ENCODE assay signal across 8 mouse cellular contexts in the genomic region with DNA sequence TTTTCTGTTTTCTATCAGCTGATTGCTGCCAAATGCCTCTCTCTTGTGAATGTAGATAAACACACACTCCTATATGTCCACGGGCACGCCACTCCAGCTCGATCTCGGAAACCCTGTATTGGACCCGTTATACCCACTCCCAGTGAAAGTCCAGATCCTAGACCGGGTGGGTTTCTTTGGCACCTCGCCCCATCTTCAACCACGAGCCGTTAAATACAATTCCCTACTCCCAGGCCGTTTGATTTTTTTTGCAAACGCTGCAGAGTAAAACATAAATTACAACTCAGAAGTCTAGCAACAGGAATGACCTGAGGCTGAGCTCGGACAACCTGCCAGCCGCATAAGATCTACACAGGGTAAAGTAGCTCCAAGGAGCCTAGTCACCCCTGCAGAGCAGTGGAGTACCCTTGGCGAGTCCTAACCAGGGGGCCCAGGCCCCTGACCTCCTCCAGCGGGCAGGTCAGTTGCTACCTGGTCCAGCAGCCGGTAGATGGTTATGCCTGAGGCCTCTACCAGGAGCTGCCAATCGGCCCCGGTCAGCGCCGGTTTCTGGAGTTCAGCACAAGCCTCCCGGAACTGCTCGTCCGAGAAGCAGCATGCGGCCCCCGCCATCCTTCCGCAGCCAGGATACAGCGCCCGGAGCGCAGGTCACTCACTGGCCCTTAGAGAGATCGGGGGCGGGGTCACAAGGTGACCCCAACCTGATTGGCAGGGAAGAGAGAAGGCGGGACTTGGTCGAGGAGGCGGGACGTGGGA. TPM values are rescaled to one million over a fixed set of nuclear protein-coding genes. Genes with fewer than 3 reads are reported as not detected.
DNase-seq lines count a peak whose midpoint lies in the region; ATAC-seq and TF ChIP-seq lines count a peak whose summit lies in the region.

Pctp (minus strand) TSS at position 664 of the 756 bp plus-strand sequence.

- peak within 1 kb of the TSS; percentile 54 for H3K9ac ChIP-seq in embryonic facial prominence, embryonic 12.5 days
- H3K9ac ChIP-seq in heart, adult 2 months (ENCODE audit: low read depth, low read length): peak within 1 kb of the TSS; percentile 58
- peak within 1 kb of the TSS; percentile 69 for H3K9ac ChIP-seq in liver, embryonic 12.5 days
- H3K9ac ChIP-seq in stomach, embryonic 14.5 days (replicated peaks; ENCODE audit: low read depth, low read length): peak within 1 kb of the TSS; percentile 49

- TF ChIP-seq CTCF in heart, adult 2 months (IDR thresholded peaks at IDR 0.05): no peak
- TF ChIP-seq CTCF in kidney, adult 2 months (conservative IDR thresholded peaks at IDR 0.05; ENCODE audit: insufficient read depth, insufficient read length, low read depth, low read length): no peak

- intact Hi-C loops in heart, adult 2 months (cut with DNase I): loop anchor here (10.0 kb wide), 1 partner anchor 632 kb away; the partner anchor contains the start of genes Cox11 and Stxbp4

- peak within 1 kb of the TSS; percentile 61 for H3K4me2 ChIP-seq in embryonic facial prominence, embryonic 12.5 days (replicated peaks)
- peak within 1 kb of the TSS; percentile 92 for H3K4me2 ChIP-seq in liver, embryonic 12.5 days
- H3K4me2 ChIP-seq in myocyte (ENCODE audit: low read depth): peak within 1 kb of the TSS; percentile 62
- peak within 1 kb of the TSS; percentile 71 for H3K4me2 ChIP-seq in stomach, embryonic 14.5 days (replicated peaks; ENCODE audit: low read depth, low read length)

- H3K27ac ChIP-seq in embryonic facial prominence, embryonic 12.5 days: no peak within 1 kb of the TSS
- peak within 1 kb of the TSS; percentile 61 for H3K27ac ChIP-seq in heart, adult 2 months
- H3K27ac ChIP-seq in kidney, adult 2 months (ENCODE audit: insufficient read depth, low read depth, low read length): peak within 1 kb of the TSS; percentile 79
- 0 out of 2 replicates have a peak within 1 kb of the TSS, but pooled peaks have one; percentile 25 for H3K27ac ChIP-seq in liver, embryonic 12.5 days
- peak within 1 kb of the TSS; percentile 22; the same call in 1 of the 2 replicates for H3K27ac ChIP-seq in stomach, embryonic 14.5 days (ENCODE audit: low read length)

- TF ChIP-seq POLR2A in heart, adult 2 months (IDR thresholded peaks at IDR 0.05; ENCODE audit: insufficient read depth, low read depth, low read length): no peak; the same call in 1 of the 2 replicates
- no peak for TF ChIP-seq POLR2A in kidney, adult 2 months (IDR thresholded peaks at IDR 0.05; ENCODE audit: low read depth, low read length)
- peak; percentile 37 for TF ChIP-seq POLR2A in myocyte (IDR thresholded peaks at IDR 0.05; ENCODE audit: insufficient read length, low read depth)

- peak within 1 kb of the TSS; percentile 41 for H3K4me3 ChIP-seq in embryonic facial prominence, embryonic 12.5 days
- peak within 1 kb of the TSS; percentile 57 for H3K4me3 ChIP-seq in heart, adult 2 months
- H3K4me3 ChIP-seq in kidney, adult 2 months (ENCODE audit: insufficient read depth, low read depth, low read length): peak within 1 kb of the TSS; percentile 82
- peak within 1 kb of the TSS; percentile 70 for H3K4me3 ChIP-seq in liver, embryonic 12.5 days
- H3K4me3 ChIP-seq in myocyte: peak within 1 kb of the TSS; percentile 20
- H3K4me3 ChIP-seq in stomach, embryonic 14.5 days (ENCODE audit: low read depth, low read length): peak within 1 kb of the TSS; percentile 51

- H3K79me2 ChIP-seq in heart, adult 2 months (replicated peaks; ENCODE audit: control insufficient read depth, insufficient read depth, low read length): no peaks in the 10 kb centered on the region
- H3K79me2 ChIP-seq in myocyte (ENCODE audit: control insufficient read depth, insufficient read depth): no peaks in the 10 kb centered on the region

- no peaks in the 10 kb centered on the region for H3K27me3 ChIP-seq in embryonic facial prominence, embryonic 12.5 days
- H3K27me3 ChIP-seq in heart, adult 2 months (ENCODE audit: control insufficient read depth, insufficient read depth, low read length): no peaks in the 10 kb centered on the region
- H3K27me3 ChIP-seq in kidney, adult 2 months (replicated peaks; ENCODE audit: control insufficient read depth, insufficient read depth, low read length): no peaks in the 10 kb centered on the region
- no peaks in the 10 kb centered on the region for H3K27me3 ChIP-seq in liver, embryonic 12.5 days (replicated peaks)
- H3K27me3 ChIP-seq in myocyte (ENCODE audit: control insufficient read depth, insufficient read depth, insufficient read length): no peaks in the 10 kb centered on the region
- no peaks in the 10 kb centered on the region for H3K27me3 ChIP-seq in stomach, embryonic 14.5 days (ENCODE audit: control insufficient read depth, insufficient read depth, low read length)

- WGBS in embryonic facial prominence, embryonic 12.5 days: 14% methylated on average over 35 of the region's 35 CpGs
- WGBS in heart, adult 2 months: 12% methylated on average over 35 of the region's 35 CpGs
- 7% methylated on average over 35 of the region's 35 CpGs for WGBS in kidney, adult 2 months
- WGBS in liver, embryonic 12.5 days (ENCODE audit: insufficient replicate concordance): 7% methylated on average over 35 of the region's 35 CpGs
- 10% methylated on average over 35 of the region's 35 CpGs for WGBS in stomach, embryonic 14.5 days

- peak; percentile 82 for ATAC-seq in embryonic facial prominence, embryonic 12.5 days (ENCODE audit: insufficient number of reproducible peaks, insufficient read depth, low FRiP score, low TSS enrichment)
- peak; percentile 99 for ATAC-seq in liver, embryonic 12.5 days
- ATAC-seq in stomach, embryonic 14.5 days (ENCODE audit: insufficient number of reproducible peaks, insufficient read depth, low FRiP score, low read depth): peak; percentile 95

- no peaks in the 10 kb centered on the region for H3K36me3 ChIP-seq in embryonic facial prominence, embryonic 12.5 days
- H3K36me3 ChIP-seq in heart, adult 2 months (ENCODE audit: control insufficient read depth, insufficient read depth, low read length): no peaks in the 10 kb centered on the region
- no peaks in the 10 kb centered on the region for H3K36me3 ChIP-seq in kidney, adult 2 months (ENCODE audit: control insufficient read depth, insufficient read depth, low read length)
- H3K36me3 ChIP-seq in liver, embryonic 12.5 days: no peaks in the 10 kb centered on the region
- H3K36me3 ChIP-seq in myocyte (ENCODE audit: control insufficient read depth, insufficient read depth): no peaks in the 10 kb centered on the region
- H3K36me3 ChIP-seq in stomach, embryonic 14.5 days (ENCODE audit: control insufficient read depth, insufficient read depth, low read length): no peaks in the 10 kb centered on the region

- TF ChIP-seq EP300 in heart, adult 2 months (IDR thresholded peaks at IDR 0.05; ENCODE audit: insufficient read depth, low read depth, low read length): no peak

- no peak within 1 kb of the TSS for H3ac ChIP-seq in myocyte (ENCODE audit: control insufficient read depth, insufficient read length)

- DNase-seq in B cell, adult 2 months: peak; percentile 78 to 80
- DNase-seq in adrenal gland, postnatal 36 days: peak; percentile 90 to 91
- peak; percentile 81 to 87 for DNase-seq in heart, adult 2 months
- DNase-seq in kidney, adult 2 months: peak; percentile 96

- no peaks in the 10 kb centered on the region for H3K9me3 ChIP-seq in embryonic facial prominence, embryonic 12.5 days
- no peaks in the 10 kb centered on the region for H3K9me3 ChIP-seq in liver, embryonic 12.5 days (replicated peaks)
- no peaks in the 10 kb centered on the region for H3K9me3 ChIP-seq in stomach, embryonic 14.5 days (ENCODE audit: control insufficient read depth, low read depth, low read length)

- no peaks in the 10 kb centered on the region for H3K4me1 ChIP-seq in embryonic facial prominence, embryonic 12.5 days
- no peaks in the 10 kb centered on the region for H3K4me1 ChIP-seq in heart, adult 2 months (ENCODE audit: control insufficient read depth, insufficient read depth, low read length)
- peaks cover 17% of the 10 kb centered on the region for H3K4me1 ChIP-seq in kidney, adult 2 months (ENCODE audit: control insufficient read depth, insufficient read depth, low read length)
- peaks cover 20% of the 10 kb centered on the region for H3K4me1 ChIP-seq in liver, embryonic 12.5 days
- 0 out of 2 replicates have a peak, but pooled peaks cover 4% of the 10 kb centered on the region for H3K4me1 ChIP-seq in stomach, embryonic 14.5 days (ENCODE audit: control insufficient read depth, insufficient read depth, low read length)

TF ChIP-seq in myocyte, 11 proteins besides CTCF, POLR2A, EP300 and RAD21:
- no peak for TF ChIP-seq MAX (IDR thresholded peaks at IDR 0.05; ENCODE audit: low read depth)
- TF ChIP-seq REST (IDR thresholded peaks at IDR 0.05; ENCODE audit: insufficient read depth, insufficient read length): no peak
- no peak for TF ChIP-seq TCF12 (IDR thresholded peaks at IDR 0.05; ENCODE audit: insufficient read depth, poor library complexity, severe bottlenecking)
- no peak for TF ChIP-seq MYOG (IDR thresholded peaks at IDR 0.05; ENCODE audit: control insufficient read depth in 1 of 3, insufficient read depth in 1 of 3, insufficient read length in 2 of 3, low read depth in 2 of 3)
- no peak for TF ChIP-seq TCF3 (IDR thresholded peaks at IDR 0.05; ENCODE audit: insufficient read length, low read depth)

RNA-seq across cellular contexts. Expression of gene Pctp, which starts in this region (rescaled TPM):
- total RNA-seq in adrenal gland, postnatal 36 days (2021): 1 to 10 TPM; 5.0 to 9.0 TPM
- 7.5 and 7.7 TPM in 2 replicates for polyA plus RNA-seq in embryonic facial prominence, embryonic 12.5 days (2016; fragmentation: Nextera tagmentation; extraction: Ambion mirVana)
- total RNA-seq in heart, adult 2 months (2021): 1 to 10 TPM; 4.0 to 4.4 TPM
- 2.2 and 3.1 TPM in 2 replicates for polyA plus RNA-seq in heart, adult 2 months (2012; rRNA removed)
- 8.7 and 12.3 TPM in 2 replicates for polyA plus RNA-seq in kidney, adult 2 months (2012; rRNA removed)
- 11.0 and 11.5 TPM in 2 replicates for polyA plus RNA-seq in liver, embryonic 12.5 days (2016; fragmentation: Nextera tagmentation; extraction: Ambion mirVana)
- 1.1 TPM for polyA plus RNA-seq in myocyte (2012; fragmentation: generic; extraction: Trizol)
- polyA plus RNA-seq in stomach, embryonic 14.5 days (2014; fragmentation: Nextera tagmentation; extraction: Ambion mirVana): 6.6 and 7.0 TPM in 2 replicates

Comparison
In these comparisons a context has a peak if more than half of its experiments do, and no peak if none do; other contexts are left out.
1. H3K4me3 ChIP-seq: peak in every context shown above with its lines; median percentile 82 in kidney, adult 2 months; 70 in liver, embryonic 12.5 days; 57 in heart, adult 2 months; 51 in stomach, embryonic 14.5 days; 41 in embryonic facial prominence, embryonic 12.5 days; 20 in myocyte.